Mouse (Mus musculus) mature B cell (primary cell): Measurements from ENCODE around the gene Casp14.

ENCODE experiments used
- in situ Hi-C: fragments of 300-500 bp; cut with MboI; formaldehyde crosslinking; loops from 2 replicates; pipeline ENCODE4 v1.14.3; 2019

Casp14 gene

GRCm38 (mm10) chr10:78718056-78718455 is at the start of gene Casp14:
Gene Casp14, minus strand, starts transcription at chr10:78718294.
- in situ Hi-C loops: no loop called here

- in situ Hi-C loops: no loop called here
Measured at GRCm38 (mm10) chr10:78765570-78765969, 47.5 kb upstream of the Casp14 start.

- in situ Hi-C loops: loop anchor here (10.0 kb wide), 1 partner anchor 359 kb away; no protein-coding TSS in a partner anchor
Measured at GRCm38 (mm10) chr10:78756021-78756420, 37.9 kb upstream of the Casp14 start.

- in situ Hi-C loops: loop anchor here (10.0 kb wide), 1 partner anchor 362 kb away; no protein-coding TSS in a partner anchor
Measured at GRCm38 (mm10) chr10:78752452-78753191, 34.5 kb upstream of the Casp14 start, which contains the start of gene Ccdc105. Gene Ccdc105, minus strand, starts transcription at chr10:78753065.

- in situ Hi-C loops: no loop called here
Measured at GRCm38 (mm10) chr10:78748946-78749345, 30.9 kb upstream of the Casp14 start.

GRCm38 (mm10) chr10:78748161-78748560 is 30.1 kb upstream of the Casp14 start:
- in situ Hi-C loops: no loop called here

GRCm38 (mm10) chr10:78747035-78747721 is 29.1 kb upstream of the Casp14 start:
- in situ Hi-C loops: no loop called here

GRCm38 (mm10) chr10:78745453-78746232 is 27.5 kb upstream of the Casp14 start:
- in situ Hi-C loops: no loop called here

- in situ Hi-C loops: no loop called here
Measured at GRCm38 (mm10) chr10:78743721-78744120, 25.6 kb upstream of the Casp14 start.

- in situ Hi-C loops: no loop called here
Measured at GRCm38 (mm10) chr10:78739821-78740220, 21.7 kb upstream of the Casp14 start.

- in situ Hi-C loops: no loop called here
Measured at GRCm38 (mm10) chr10:78727876-78728275, 9.8 kb upstream of the Casp14 start.

GRCm38 (mm10) chr10:78727035-78727434 is 8.9 kb upstream of the Casp14 start:
- in situ Hi-C loops: no loop called here

- in situ Hi-C loops: no loop called here
Measured at GRCm38 (mm10) chr10:78723416-78723815, 5.3 kb upstream of the Casp14 start.

GRCm38 (mm10) chr10:78722654-78723053 is 4.6 kb upstream of the Casp14 start:
- in situ Hi-C loops: no loop called here

- in situ Hi-C loops: no loop called here
Measured at GRCm38 (mm10) chr10:78722036-78722435, 3.9 kb upstream of the Casp14 start.

GRCm38 (mm10) chr10:78716231-78716630 is 1.9 kb downstream of the Casp14 start:
- in situ Hi-C loops: no loop called here

- in situ Hi-C loops: no loop called here
Measured at GRCm38 (mm10) chr10:78715156-78715555, 2.9 kb downstream of the Casp14 start.

GRCm38 (mm10) chr10:78714129-78714528 is 4.0 kb downstream of the Casp14 start:
- in situ Hi-C loops: no loop called here

GRCm38 (mm10) chr10:78710706-78711105 is 7.4 kb downstream of the Casp14 start:
- in situ Hi-C loops: no loop called here

- in situ Hi-C loops: no loop called here
Measured at GRCm38 (mm10) chr10:78700881-78701280, 17.2 kb downstream of the Casp14 start.

- in situ Hi-C loops: no loop called here
Measured at GRCm38 (mm10) chr10:78689973-78690372, 28.1 kb downstream of the Casp14 start.

GRCm38 (mm10) chr10:78686995-78687577 is 31.0 kb downstream of the Casp14 start:
- in situ Hi-C loops: no loop called here
